Mouse (Mus musculus): ENCODE data around the gene Kazald1. TPM values are rescaled to one million over a fixed set of nuclear protein-coding genes. Genes with fewer than 3 reads are reported as not detected.
"Not testable (repeated sequence)": the region's sequence is repeated elsewhere in the genome, so short reads cannot be mapped to it uniquely, and the experiment has no call there.

Kazald1 gene
- polyA plus RNA-seq, 1 experiment: 9.1 TPM

GRCm38 (mm10) chr19:45031780-45032179, 43.3 kb upstream of the Kazald1 start:
- H3K4me1 ChIP-seq (ENCODE audit: control insufficient read depth, insufficient read depth, low read length): 0 out of 2 replicates have a peak, but pooled peaks cover 2% of the 10 kb centered on the region
- no peak overlapping the region for H3K27ac ChIP-seq (ENCODE audit: insufficient read depth, low read length)
- TF ChIP-seq POLR2A (IDR thresholded peaks at IDR 0.05; ENCODE audit: extremely low read depth, insufficient read depth, low read length): no peak
- TF ChIP-seq CTCF (IDR thresholded peaks at IDR 0.05; ENCODE audit: extremely low read depth, insufficient read depth, low read length): peak; percentile 86
- H3K4me3 ChIP-seq (ENCODE audit: insufficient read depth, low read length): no peak overlapping the region

GRCm38 (mm10) chr19:45032570-45033332, 42.3 kb upstream of the Kazald1 start:
- TF ChIP-seq CTCF (IDR thresholded peaks at IDR 0.05; ENCODE audit: extremely low read depth, insufficient read depth, low read length) (no peak), POLR2A (IDR thresholded peaks at IDR 0.05; ENCODE audit: extremely low read depth, insufficient read depth, low read length) (no peak)
- Histone ChIP-seq H3K27ac (ENCODE audit: insufficient read depth, low read length) (no peak overlapping the region), H3K4me1 (ENCODE audit: control insufficient read depth, insufficient read depth, low read length) (0 out of 2 replicates have a peak, but pooled peaks cover 2% of the 10 kb centered on the region), H3K4me3 (ENCODE audit: insufficient read depth, low read length) (no peak overlapping the region)

GRCm38 (mm10) chr19:45036867-45037266, 38.2 kb upstream of the Kazald1 start:
- no peak overlapping the region for H3K4me3 ChIP-seq (ENCODE audit: insufficient read depth, low read length)
- no peak overlapping the region for H3K27ac ChIP-seq (ENCODE audit: insufficient read depth, low read length)
- no peak for TF ChIP-seq POLR2A (IDR thresholded peaks at IDR 0.05; ENCODE audit: extremely low read depth, insufficient read depth, low read length)
- TF ChIP-seq CTCF (IDR thresholded peaks at IDR 0.05; ENCODE audit: extremely low read depth, insufficient read depth, low read length): peak; percentile 24; the same call in 1 of the 2 replicates
- H3K4me1 ChIP-seq (ENCODE audit: control insufficient read depth, insufficient read depth, low read length): no peaks in the 10 kb centered on the region

- not testable (repeated sequence) for H3K27ac ChIP-seq (ENCODE audit: insufficient read depth, low read length); H3K4me1 ChIP-seq (ENCODE audit: control insufficient read depth, insufficient read depth, low read length)
Observed at GRCm38 (mm10) chr19:45038198-45038597, 36.8 kb upstream of the Kazald1 start.

GRCm38 (mm10) chr19:45040214-45040613, 34.8 kb upstream of the Kazald1 start:
- TF ChIP-seq CTCF (IDR thresholded peaks at IDR 0.05; ENCODE audit: extremely low read depth, insufficient read depth, low read length) (no peak), POLR2A (IDR thresholded peaks at IDR 0.05; ENCODE audit: extremely low read depth, insufficient read depth, low read length) (no peak)

More at GRCm38 (mm10) chr19:45038198-45038597, 36.8 kb upstream of the Kazald1 start:
- not testable (repeated sequence) for H3K4me3 ChIP-seq (ENCODE audit: insufficient read depth, low read length)

GRCm38 (mm10) chr19:45044389-45044927, 30.6 kb upstream of the Kazald1 start:
- Histone ChIP-seq H3K4me3 (ENCODE audit: insufficient read depth, low read length) (no peak overlapping the region), H3K27ac (ENCODE audit: insufficient read depth, low read length) (no peak overlapping the region), H3K4me1 (ENCODE audit: control insufficient read depth, insufficient read depth, low read length) (no peaks in the 10 kb centered on the region)
- TF ChIP-seq POLR2A (IDR thresholded peaks at IDR 0.05; ENCODE audit: extremely low read depth, insufficient read depth, low read length): no peak

More at GRCm38 (mm10) chr19:45040214-45040613, 34.8 kb upstream of the Kazald1 start:
- H3K4me3 ChIP-seq (ENCODE audit: insufficient read depth, low read length): no peak overlapping the region
- H3K27ac ChIP-seq (ENCODE audit: insufficient read depth, low read length): no peak overlapping the region
- no peaks in the 10 kb centered on the region for H3K4me1 ChIP-seq (ENCODE audit: control insufficient read depth, insufficient read depth, low read length)

- no peak for TF ChIP-seq POLR2A (IDR thresholded peaks at IDR 0.05; ENCODE audit: extremely low read depth, insufficient read depth, low read length)
- TF ChIP-seq CTCF (IDR thresholded peaks at IDR 0.05; ENCODE audit: extremely low read depth, insufficient read depth, low read length): no peak
- Histone ChIP-seq H3K4me1 (ENCODE audit: control insufficient read depth, insufficient read depth, low read length) (peaks cover 2% of the 10 kb centered on the region), H3K4me3 (ENCODE audit: insufficient read depth, low read length) (no peak overlapping the region), H3K27ac (ENCODE audit: insufficient read depth, low read length) (no peak overlapping the region)
Observed at GRCm38 (mm10) chr19:45045236-45045635, 29.8 kb upstream of the Kazald1 start.

- H3K27ac ChIP-seq (ENCODE audit: insufficient read depth, low read length): peak within 1 kb of the TSS; percentile 93; the same call in 1 of the 2 replicates
- peak within 1 kb of the TSS; percentile 59 for H3K4me3 ChIP-seq (ENCODE audit: insufficient read depth, low read length)
- TF ChIP-seq CTCF (IDR thresholded peaks at IDR 0.05; ENCODE audit: extremely low read depth, insufficient read depth, low read length) (no peak), POLR2A (IDR thresholded peaks at IDR 0.05; ENCODE audit: extremely low read depth, insufficient read depth, low read length) (no peak)
- H3K4me1 ChIP-seq (ENCODE audit: control insufficient read depth, insufficient read depth, low read length): peaks cover 2% of the 10 kb centered on the region
Observed at GRCm38 (mm10) chr19:45045651-45046050, 29.4 kb upstream of the Kazald1 start, which contains the start of gene Pdzd7. Pdzd7 (minus strand) TSS chr19:45045717.

- no peak for TF ChIP-seq CTCF (IDR thresholded peaks at IDR 0.05; ENCODE audit: extremely low read depth, insufficient read depth, low read length)
- TF ChIP-seq POLR2A (IDR thresholded peaks at IDR 0.05; ENCODE audit: extremely low read depth, insufficient read depth, low read length): no peak
- H3K4me1 ChIP-seq (ENCODE audit: control insufficient read depth, insufficient read depth, low read length): peaks cover 2% of the 10 kb centered on the region
- H3K27ac ChIP-seq (ENCODE audit: insufficient read depth, low read length): peak overlapping the region; percentile 93
- peak overlapping the region; percentile 59 for H3K4me3 ChIP-seq (ENCODE audit: insufficient read depth, low read length)
Observed at GRCm38 (mm10) chr19:45046523-45047321, 28.3 kb upstream of the Kazald1 start.

Data from cortical plate, adult 2 months (tissue).